Mouse (Mus musculus): ENCODE measurements around the gene Dync1h1.

DNA sequence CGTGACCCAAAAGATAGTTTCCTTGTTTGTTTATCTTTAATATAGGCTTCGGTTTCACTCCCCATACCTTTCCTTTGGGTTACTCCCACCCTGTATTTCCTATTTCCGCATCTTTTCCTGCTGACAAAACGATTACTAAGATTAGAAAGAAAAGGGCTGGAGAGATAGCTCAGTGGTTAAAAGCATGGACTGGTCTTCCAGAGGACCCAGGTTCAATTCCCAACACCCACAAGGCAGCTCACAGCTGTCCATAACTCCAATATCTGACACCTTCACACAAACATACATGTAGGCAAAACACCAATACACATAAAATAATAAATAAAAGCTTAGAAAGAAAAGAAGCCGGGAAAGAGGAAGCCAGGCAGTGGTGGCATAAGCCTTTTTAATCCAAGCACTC, 96.2 kb downstream of the Dync1h1 start:
- TF ChIP-seq CTCF (IDR thresholded peaks at IDR 0.05; ENCODE audit: low read depth) = no peak
- TF ChIP-seq EP300 (IDR thresholded peaks at IDR 0.05; ENCODE audit: low read depth) = no peak

Data from liver, postnatal 0 days (tissue).